Mouse (Mus musculus): Measurements from ENCODE around the gene Smim7.

DNA sequence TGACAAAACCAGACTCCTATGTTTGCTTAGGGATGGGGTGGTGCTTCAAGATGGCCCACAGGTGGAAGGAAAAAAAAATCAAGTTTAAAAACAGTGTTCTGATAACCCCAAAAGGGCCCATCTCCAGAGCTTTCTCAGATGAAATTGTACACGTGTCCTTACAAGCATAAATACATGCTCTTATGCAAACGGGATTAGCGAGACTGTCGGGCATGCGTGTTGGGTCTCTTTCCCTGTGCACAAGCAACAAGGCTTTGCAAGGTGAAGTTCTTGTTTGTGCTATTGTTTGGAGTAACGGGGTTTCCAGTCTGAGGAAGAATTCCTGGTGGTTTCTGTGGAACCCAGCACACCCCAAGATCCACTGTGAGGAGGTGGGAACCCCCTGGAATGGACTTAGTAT lies 2.6 kb upstream of the Smim7 start:
- TF ChIP-seq CTCF (IDR thresholded peaks at IDR 0.05; ENCODE audit: low read depth) (no peak), EP300 (IDR thresholded peaks at IDR 0.05; ENCODE audit: low read depth) (no peak)
